ENCODE assay signal across 8 mouse cellular contexts in genomic region chr4:152283186-152283950, GRCm38 (mm10). TPM values are rescaled to one million over a fixed set of nuclear protein-coding genes. Genes with fewer than 3 reads are reported as not detected.
DNase-seq lines count a peak whose midpoint lies in the region; ATAC-seq and TF ChIP-seq lines count a peak whose summit lies in the region.

No protein-coding gene starts in this region.

- TF ChIP-seq POLR2A in cerebellum, adult 2 months (IDR thresholded peaks at IDR 0.05; ENCODE audit: borderline replicate concordance, insufficient read depth, low read length) = no peak
- no peak for TF ChIP-seq POLR2A in lung, adult 2 months (IDR thresholded peaks at IDR 0.05; ENCODE audit: borderline replicate concordance, extremely low read depth, low read depth, low read length)

- 5% methylated on average over 68 of the region's 70 CpGs for WGBS in cerebellum, adult 2 months
- WGBS in lung, adult 2 months = 10% methylated on average over 70 of the region's 70 CpGs

- DNase-seq in cerebellum, adult 2 months = peak; percentile 80 to 85
- DNase-seq in forelimb bud, embryonic 11.5 days (ENCODE audit: low read depth, low spot score) = peak; percentile 79
- peak; percentile 64 to 89 for DNase-seq in layer of hippocampus, adult 8-10 months (ENCODE audit: low spot score in 2 of 2)
- DNase-seq in lung, adult 2 months = peak; percentile 74
- peak; percentile 77 for DNase-seq in testis, postnatal 14 days (ENCODE audit: low spot score)

- no peaks in the 10 kb centered on the region for H3K9me3 ChIP-seq in E14TG2a.4 (ENCODE audit: low read length)

- H3K4me3 ChIP-seq in E14TG2a.4 (replicated peaks; ENCODE audit: low read length) = peak overlapping the region; percentile 75
- H3K4me3 ChIP-seq in cerebellum, adult 2 months (replicated peaks; ENCODE audit: insufficient read depth, low read depth, low read length) = peak overlapping the region; percentile 36
- no peak overlapping the region for H3K4me3 ChIP-seq in lung, adult 2 months (replicated peaks; ENCODE audit: extremely low read depth, low read depth, low read length)

- peaks cover 80% of the 10 kb centered on the region for H3K4me1 ChIP-seq in E14TG2a.4 (replicated peaks; ENCODE audit: low read depth, low read length)
- H3K4me1 ChIP-seq in cerebellum, adult 2 months (ENCODE audit: control insufficient read depth, insufficient read depth, low read length) = peaks cover 28% of the 10 kb centered on the region
- peaks cover 3% of the 10 kb centered on the region; the same call in 1 of the 2 replicates for H3K4me1 ChIP-seq in lung, adult 2 months (ENCODE audit: control insufficient read depth, insufficient read depth, low read length)

- no peak overlapping the region for H3K27ac ChIP-seq in cerebellum, adult 2 months (ENCODE audit: insufficient read depth, low read length)

- peaks cover 75% of the 10 kb centered on the region for H3K27me3 ChIP-seq in E14TG2a.4 (ENCODE audit: insufficient read depth, low read length)
- no peaks in the 10 kb centered on the region for H3K27me3 ChIP-seq in cerebellum, adult 2 months (ENCODE audit: control insufficient read depth, insufficient read depth, low read length)

- no peak for TF ChIP-seq CTCF in E14TG2a.4 (conservative IDR thresholded peaks at IDR 0.05; ENCODE audit: low read length)
- peak; percentile 69 for TF ChIP-seq CTCF in cerebellum, adult 2 months (IDR thresholded peaks at IDR 0.05; ENCODE audit: borderline replicate concordance, insufficient read depth, low read depth, low read length)
- TF ChIP-seq CTCF in lung, adult 2 months (IDR thresholded peaks at IDR 0.05; ENCODE audit: insufficient read depth, low read length) = peak; percentile 52; the same call in 1 of the 2 replicates

- H3K36me3 ChIP-seq in E14TG2a.4 (ENCODE audit: insufficient read depth, low read length) = no peaks in the 10 kb centered on the region

- peak; percentile 63 to 78 for ATAC-seq in hematopoietic stem cell, adult 5-6 weeks (replicated peaks in 1 of 2; ENCODE audit: insufficient read depth in 1 of 2, low FRiP score in 2 of 2, low TSS enrichment in 1 of 2, low read depth in 1 of 2, poor library complexity in 2 of 2, severe bottlenecking in 2 of 2)
- ATAC-seq in neutrophil, adult 5-6 weeks (ENCODE audit: extremely low read depth, insufficient number of reproducible peaks, low FRiP score, poor library complexity, severe bottlenecking) = peak; percentile 50; the same call in 1 of the 2 replicates

RNA-seq across cellular contexts. Expression of gene Hes3, which starts 8.1 kb away (rescaled TPM):
- 55.1 and 62.7 TPM in 2 replicates for polyA plus RNA-seq in cerebellum, adult 2 months (2012; rRNA removed)
- not detected in 2 replicates for total RNA-seq in hematopoietic stem cell, adult 5-6 weeks (2017)
- total RNA-seq in layer of hippocampus, adult 8-10 months (2022) = not detected
- polyA plus RNA-seq in lung, adult 2 months (2012; rRNA removed) = 0.09 TPM in 1 of 2 replicates, not detected in the other
- total RNA-seq in neutrophil, adult 5-6 weeks (2017) = not detected in 2 replicates

RNA-seq across cellular contexts. Expression of gene Gpr153, which starts 9.3 kb away (rescaled TPM):
- polyA plus RNA-seq in cerebellum, adult 2 months (2012; rRNA removed) = 29.9 and 31.4 TPM in 2 replicates
- not detected in 2 replicates for total RNA-seq in hematopoietic stem cell, adult 5-6 weeks (2017)
- total RNA-seq in layer of hippocampus, adult 8-10 months (2022) = 1 to 10 TPM; 5.9 to 7.2 (median 6.6) TPM
- 40.0 and 45.6 TPM in 2 replicates for polyA plus RNA-seq in lung, adult 2 months (2012; rRNA removed)
- total RNA-seq in neutrophil, adult 5-6 weeks (2017) = 0.12 TPM in 1 of 2 replicates, not detected in the other

RNA-seq across cellular contexts. Expression of gene Icmt, which starts 13.7 kb away (rescaled TPM):
- polyA plus RNA-seq in cerebellum, adult 2 months (2012; rRNA removed) = 160 and 188 TPM in 2 replicates
- total RNA-seq in hematopoietic stem cell, adult 5-6 weeks (2017) = 16.8 and 19.4 TPM in 2 replicates
- total RNA-seq in layer of hippocampus, adult 8-10 months (2022) = 10 to 100 TPM; 38.0 to 52.1 (median 47.0) TPM
- polyA plus RNA-seq in lung, adult 2 months (2012; rRNA removed) = 32.2 and 36.4 TPM in 2 replicates
- 24.9 and 26.2 TPM in 2 replicates for total RNA-seq in neutrophil, adult 5-6 weeks (2017)

RNA-seq across cellular contexts. Expression of gene Rnf207, which starts 35.4 kb away (rescaled TPM):
- 7.2 and 11.8 TPM in 2 replicates for polyA plus RNA-seq in cerebellum, adult 2 months (2012; rRNA removed)
- total RNA-seq in hematopoietic stem cell, adult 5-6 weeks (2017) = 0.35 TPM in 1 of 2 replicates, not detected in the other
- 10 to 100 TPM; 11.3 to 16.5 (median 13.8) TPM for total RNA-seq in layer of hippocampus, adult 8-10 months (2022)
- 5.8 and 5.9 TPM in 2 replicates for polyA plus RNA-seq in lung, adult 2 months (2012; rRNA removed)
- not detected in 2 replicates for total RNA-seq in neutrophil, adult 5-6 weeks (2017)

RNA-seq across cellular contexts. Expression of gene Rpl22, which starts 42.2 kb away (rescaled TPM):
- 162 and 187 TPM in 2 replicates for polyA plus RNA-seq in cerebellum, adult 2 months (2012; rRNA removed)
- total RNA-seq in hematopoietic stem cell, adult 5-6 weeks (2017) = 2,451 and 4,877 TPM in 2 replicates
- 100 to 1,000 TPM; 161 to 249 (median 201) TPM for total RNA-seq in layer of hippocampus, adult 8-10 months (2022)
- polyA plus RNA-seq in lung, adult 2 months (2012; rRNA removed) = 20.3 and 43.0 TPM in 2 replicates
- total RNA-seq in neutrophil, adult 5-6 weeks (2017) = 782 and 849 TPM in 2 replicates
